Mouse (Mus musculus): ENCODE data around the gene Plin5.

DNA sequence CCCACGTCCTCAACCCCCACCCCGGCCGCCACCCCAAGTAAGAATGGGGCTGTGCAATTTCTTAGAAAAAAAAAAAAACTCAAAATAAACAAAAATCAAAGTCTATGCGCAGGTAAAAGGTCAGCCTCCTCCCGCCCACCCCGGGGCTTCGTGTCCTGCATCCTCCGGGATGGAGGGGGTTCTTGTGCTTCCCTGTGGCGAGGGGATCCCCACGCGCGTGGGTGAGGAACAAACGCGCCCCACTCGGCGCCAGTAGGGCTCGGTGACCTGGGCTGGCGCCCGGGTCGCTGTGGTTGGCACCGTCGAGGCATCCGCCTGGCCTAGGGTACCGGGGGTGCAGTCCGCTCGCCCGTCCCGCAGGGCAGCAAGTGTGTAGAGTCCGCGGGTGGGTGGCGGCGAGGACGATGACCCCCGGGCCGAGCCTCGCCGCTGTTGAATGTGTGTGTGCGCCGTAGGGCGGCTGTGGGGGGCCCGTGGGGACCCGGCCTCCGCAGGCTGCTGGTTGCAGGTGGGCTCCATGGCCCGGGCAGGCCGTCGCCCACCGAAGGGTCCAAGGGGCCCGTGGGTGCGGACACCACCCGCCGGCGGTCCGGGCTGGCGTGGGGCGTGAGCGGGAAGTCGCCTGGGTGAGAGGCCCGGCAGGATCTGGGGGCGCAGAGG lies 6.4 kb upstream of the Plin5 start:
- TF ChIP-seq CTCF (IDR thresholded peaks at IDR 0.05; ENCODE audit: low read depth), result no peak
- no peak for TF ChIP-seq EP300 (IDR thresholded peaks at IDR 0.05; ENCODE audit: low read depth)

Measured in liver, postnatal 0 days (tissue).